Mouse (Mus musculus) G1E (cell line): ENCODE data around the gene Ube2g2. TPM values are rescaled to one million over a fixed set of nuclear protein-coding genes. Genes with fewer than 3 reads are reported as not detected.

Experiments used
- ATAC-seq: 2 replicates; pipeline ENCODE4 v1.8.0; 2016; ENCODE audit warnings: mild to moderate bottlenecking; ENCODE audit not compliant: insufficient number of reproducible peaks, poor library complexity, low FRiP score, severe bottlenecking; ENCODE audit errors: extremely low read depth
- DNase-seq: peaks from one replicate; pipeline ENCODE4 v3.0.0; 2012; ENCODE audit warnings: low spot score
- H3K27me3 ChIP-seq: 2 replicates; pipeline ENCODE4 v1.6.1; 2012; ENCODE audit warnings: mild to moderate bottlenecking, low read length, inconsistent platforms; ENCODE audit not compliant: insufficient read depth
- H3K36me3 ChIP-seq: replicated peaks from 2 replicates; pipeline ENCODE3; 2012; ENCODE audit warnings: mild to moderate bottlenecking, inconsistent platforms
- H3K4me1 ChIP-seq: 2 replicates; pipeline ENCODE4 v1.6.1; 2012; ENCODE audit warnings: low read depth, low read length, inconsistent platforms, mixed read lengths; ENCODE audit not compliant: insufficient read depth
- H3K4me3 ChIP-seq: 2 replicates; pipeline ENCODE4 v1.5.1; 2012; ENCODE audit warnings: low read depth, mild to moderate bottlenecking, inconsistent platforms, low read length, moderate library complexity, mixed read lengths
- H3K9me3 ChIP-seq: replicated peaks from 2 replicates; pipeline ENCODE4 v1.6.1; 2012; ENCODE audit warnings: inconsistent platforms
- CTCF ChIP-seq: IDR thresholded peaks from 2 replicates; pipeline ENCODE4 v1.5.1; 2012; ENCODE audit warnings: low read depth, low read length, inconsistent platforms, mixed read lengths
- GATA1 ChIP-seq: IDR thresholded peaks from 2 replicates; pipeline ENCODE4 v1.6.1; 2012; ENCODE audit warnings: borderline replicate concordance, low read length, inconsistent platforms, mixed read lengths
- GATA2 ChIP-seq: IDR thresholded peaks from 2 replicates; pipeline ENCODE4 v1.6.1; 2012; ENCODE audit warnings: low read depth, low read length, inconsistent platforms, borderline replicate concordance
- POLR2AphosphoS5 ChIP-seq: IDR thresholded peaks from 2 replicates; pipeline ENCODE4 v1.6.1; 2012; ENCODE audit warnings: low read depth, low read length, inconsistent platforms; ENCODE audit not compliant: insufficient replicate concordance
- TAL1 ChIP-seq: conservative IDR thresholded peaks from 2 replicates; pipeline ENCODE4 v1.6.1; 2012; ENCODE audit warnings: low read depth, low read length, inconsistent platforms, mixed read lengths
- polyA plus RNA-seq: library from polyadenylated mRNA; stranded (reverse); fragments of >175 nt; gene quantifications from 2 replicates; pipeline ENCODE4 v1.2.3, GENCODE M21; 2012
- total RNA-seq, 2 experiments: library from RNA; stranded (forward) in 1 of 2; stranded (reverse) in 1 of 2; fragments of 200-1000 nt in 1 of 2; fragments of >200 nt in 1 of 2; fragmentation: Nextera tagmentation in 1 of 2; gene quantifications; 2 replicates each; pipeline ENCODE4 v1.2.3; 2014 to 2017

Gene Ube2g2
- total and polyA plus RNA-seq, 3 experiments: 20.7 to 35.0 (median 24.5) TPM

- H3K27me3 ChIP-seq: no peaks in the 10 kb centered on the region
- H3K4me1 ChIP-seq: peaks cover 6% of the 10 kb centered on the region
- no peak overlapping the region for H3K4me3 ChIP-seq
- no peak for DNase-seq
- H3K36me3 ChIP-seq: peaks cover 94% of the 10 kb centered on the region
- TF ChIP-seq GATA1: no peak
- no peaks in the 10 kb centered on the region for H3K9me3 ChIP-seq
- no peak for ATAC-seq
Measured at GRCm38 (mm10) chr10:77615647-77616046, 6.4 kb upstream of the Ube2g2 start.

- DNase-seq: no peak
- no peak for TF ChIP-seq GATA1
- TF ChIP-seq POLR2AphosphoS5: no peak
- no peak for TF ChIP-seq GATA2
- TF ChIP-seq CTCF: no peak
- TF ChIP-seq TAL1: no peak
- Histone ChIP-seq H3K4me3 (no peak overlapping the region), H3K27me3 (no peaks in the 10 kb centered on the region), H3K36me3 (peaks cover 91% of the 10 kb centered on the region), H3K4me1 (peaks cover 8% of the 10 kb centered on the region), H3K9me3 (no peaks in the 10 kb centered on the region)
- no peak for ATAC-seq
Measured at GRCm38 (mm10) chr10:77616166-77616565, 5.9 kb upstream of the Ube2g2 start.

- Histone ChIP-seq H3K4me3 (no peak overlapping the region), H3K4me1 (peaks cover 15% of the 10 kb centered on the region), H3K36me3 (peaks cover 86% of the 10 kb centered on the region), H3K27me3 (no peaks in the 10 kb centered on the region), H3K9me3 (no peaks in the 10 kb centered on the region)
- TF ChIP-seq TAL1: no peak
- TF ChIP-seq GATA1: no peak
- TF ChIP-seq CTCF: no peak
- TF ChIP-seq GATA2: no peak
- TF ChIP-seq POLR2AphosphoS5: no peak
- DNase-seq (no peak), ATAC-seq (no peak)
Measured at GRCm38 (mm10) chr10:77616926-77617325, 5.1 kb upstream of the Ube2g2 start.

GRCm38 (mm10) chr10:77621546-77621945 lies 529 bp upstream of the Ube2g2 start:
- no peak for ATAC-seq
- no peak for TF ChIP-seq GATA1
- TF ChIP-seq GATA2: no peak
- no peak for TF ChIP-seq TAL1
- TF ChIP-seq CTCF: no peak
- no peak for TF ChIP-seq POLR2AphosphoS5
- Histone ChIP-seq H3K9me3 (no peaks in the 10 kb centered on the region), H3K4me3 (peak overlapping the region; percentile 97), H3K4me1 (peaks cover 44% of the 10 kb centered on the region), H3K36me3 (peaks cover 72% of the 10 kb centered on the region), H3K27me3 (no peaks in the 10 kb centered on the region)
- no peak for DNase-seq

- Histone ChIP-seq H3K4me3 (peak overlapping the region; percentile 97), H3K27me3 (no peaks in the 10 kb centered on the region), H3K4me1 (peaks cover 55% of the 10 kb centered on the region), H3K9me3 (no peaks in the 10 kb centered on the region), H3K36me3 (peaks cover 68% of the 10 kb centered on the region)
- DNase-seq: peak; percentile 57
- ATAC-seq: peak; percentile 19; the same call in 1 of the 2 replicates
- no peak for TF ChIP-seq TAL1
- no peak for TF ChIP-seq GATA1
- TF ChIP-seq CTCF: no peak
- no peak for TF ChIP-seq POLR2AphosphoS5
- no peak for TF ChIP-seq GATA2
Measured at GRCm38 (mm10) chr10:77623069-77623492, 1.0 kb downstream of the Ube2g2 start.

GRCm38 (mm10) chr10:77623639-77624400 lies 1.7 kb downstream of the Ube2g2 start:
- Histone ChIP-seq H3K27me3 (no peaks in the 10 kb centered on the region), H3K36me3 (peaks cover 67% of the 10 kb centered on the region), H3K4me3 (peak overlapping the region; percentile 97), H3K4me1 (peaks cover 59% of the 10 kb centered on the region), H3K9me3 (no peaks in the 10 kb centered on the region)
- TF ChIP-seq POLR2AphosphoS5: no peak
- TF ChIP-seq GATA2: no peak
- TF ChIP-seq GATA1: no peak
- TF ChIP-seq TAL1: no peak
- TF ChIP-seq CTCF: no peak
- ATAC-seq (no peak), DNase-seq (no peak)

- DNase-seq (no peak), ATAC-seq (no peak)
- Histone ChIP-seq H3K27me3 (no peaks in the 10 kb centered on the region), H3K36me3 (peaks cover 69% of the 10 kb centered on the region), H3K4me3 (peak overlapping the region; percentile 42; the same call in 1 of the 2 replicates), H3K4me1 (peaks cover 65% of the 10 kb centered on the region), H3K9me3 (no peaks in the 10 kb centered on the region)
- TF ChIP-seq TAL1: no peak
- no peak for TF ChIP-seq POLR2AphosphoS5
- no peak for TF ChIP-seq CTCF
- TF ChIP-seq GATA2: no peak
- TF ChIP-seq GATA1: no peak
Measured at GRCm38 (mm10) chr10:77624570-77624995, 2.5 kb downstream of the Ube2g2 start.
